Mouse (Mus musculus): ENCODE measurements around the gene Sfmbt1. TPM values are rescaled to one million over a fixed set of nuclear protein-coding genes. Genes with fewer than 3 reads are reported as not detected.

The Sfmbt1 gene
- polyA plus RNA-seq, 1 experiment from 2014 or later = 17.8 TPM

GRCm38 (mm10) chr14:30843701-30844100, 129.1 kb downstream of the Sfmbt1 start:
- Histone ChIP-seq H3K27ac (no peak overlapping the region), H3K4me1 (replicated peaks) (no peaks in the 10 kb centered on the region), H3K27me3 (ENCODE audit: insufficient read depth, poor library complexity, severe bottlenecking) (no peaks in the 10 kb centered on the region), H3K9me3 (no peaks in the 10 kb centered on the region), H3K4me3 (no peak overlapping the region), H3K36me3 (peaks cover 28% of the 10 kb centered on the region)
- 93% methylated on average over 3 of the region's 3 CpGs for WGBS
- no peak for DNase-seq (ENCODE audit: low spot score)

GRCm38 (mm10) chr14:30850504-30850903, 135.9 kb downstream of the Sfmbt1 start:
- no peak for DNase-seq (ENCODE audit: low spot score)
- Histone ChIP-seq H3K4me1 (replicated peaks) (no peaks in the 10 kb centered on the region), H3K27me3 (ENCODE audit: insufficient read depth, poor library complexity, severe bottlenecking) (no peaks in the 10 kb centered on the region), H3K36me3 (peaks cover 7% of the 10 kb centered on the region; the same call in 1 of the 2 replicates), H3K27ac (no peak overlapping the region), H3K9me3 (no peaks in the 10 kb centered on the region), H3K4me3 (no peak overlapping the region)
- 87% methylated on average over 5 of the region's 5 CpGs for WGBS

GRCm38 (mm10) chr14:30852325-30852724, 137.7 kb downstream of the Sfmbt1 start:
- WGBS = 93% methylated on average over 5 of the region's 5 CpGs
- Histone ChIP-seq H3K9me3 (no peaks in the 10 kb centered on the region), H3K4me1 (replicated peaks) (no peaks in the 10 kb centered on the region), H3K36me3 (no peaks in the 10 kb centered on the region), H3K4me3 (no peak overlapping the region), H3K27ac (no peak overlapping the region), H3K27me3 (ENCODE audit: insufficient read depth, poor library complexity, severe bottlenecking) (no peaks in the 10 kb centered on the region)
- no peak for DNase-seq (ENCODE audit: low spot score)

DNA sequence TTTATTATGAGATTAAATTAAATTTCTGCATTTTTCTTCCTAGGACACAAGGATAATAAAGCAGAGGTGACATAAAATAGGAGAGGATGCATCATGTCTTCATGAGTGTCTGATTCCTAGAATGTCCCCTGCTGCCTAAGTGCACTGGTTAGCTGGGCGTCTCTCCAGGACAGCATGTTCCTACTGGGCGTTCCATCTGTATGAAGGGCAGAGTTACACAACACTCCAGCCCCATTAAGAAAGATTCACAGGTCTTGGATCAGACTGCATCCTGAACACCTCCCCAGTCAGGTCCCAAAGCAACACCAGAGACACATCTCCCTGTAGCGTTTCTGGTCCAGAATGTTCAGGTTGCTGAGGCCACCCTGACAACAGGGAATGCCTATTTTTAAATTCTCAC, 140.7 kb downstream of the Sfmbt1 start:
- Histone ChIP-seq H3K27me3 (ENCODE audit: insufficient read depth, poor library complexity, severe bottlenecking) (no peaks in the 10 kb centered on the region), H3K36me3 (no peaks in the 10 kb centered on the region), H3K27ac (no peak overlapping the region), H3K4me1 (replicated peaks) (no peaks in the 10 kb centered on the region), H3K4me3 (no peak overlapping the region), H3K9me3 (no peaks in the 10 kb centered on the region)
- WGBS = 90% methylated on average over 3 of the region's 3 CpGs
- DNase-seq (ENCODE audit: low spot score) = no peak

DNA sequence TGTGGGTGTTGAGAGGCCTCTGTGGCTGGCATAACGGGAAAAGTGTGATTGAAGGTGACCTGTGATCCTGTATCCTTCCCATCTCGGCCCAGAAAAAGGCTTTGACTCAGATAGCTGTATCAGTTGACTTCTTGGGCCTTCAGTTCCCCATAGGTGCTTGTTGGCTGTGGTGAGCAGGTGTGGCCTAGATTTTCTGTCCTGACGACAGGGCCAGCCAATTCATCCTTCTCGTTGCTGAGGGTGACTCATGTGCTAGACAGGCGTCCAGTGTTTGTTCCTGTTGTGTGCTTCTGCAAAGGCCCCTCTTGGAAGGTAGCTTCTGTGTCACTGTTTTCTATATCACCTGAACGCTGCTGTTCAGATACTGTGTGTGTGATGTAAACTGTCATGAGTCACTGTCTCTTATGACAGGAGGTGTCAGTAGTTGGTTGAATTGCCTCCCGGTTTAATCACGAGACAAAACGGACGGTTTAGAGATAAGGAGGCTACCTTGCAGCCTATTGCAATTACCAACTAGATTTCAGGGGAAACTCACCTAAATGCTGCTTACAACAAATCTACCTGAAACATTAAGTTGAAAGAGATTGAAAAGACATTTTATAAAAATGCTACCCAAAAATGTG, 142.3 kb downstream of the Sfmbt1 start:
- Histone ChIP-seq H3K36me3 (no peaks in the 10 kb centered on the region), H3K4me1 (replicated peaks) (no peaks in the 10 kb centered on the region), H3K9me3 (no peaks in the 10 kb centered on the region), H3K4me3 (no peak overlapping the region), H3K27ac (no peak overlapping the region), H3K27me3 (ENCODE audit: insufficient read depth, poor library complexity, severe bottlenecking) (no peaks in the 10 kb centered on the region)
- no peak for DNase-seq (ENCODE audit: low spot score)
- WGBS = 91% methylated on average over 10 of the region's 10 CpGs

GRCm38 (mm10) chr14:30857990-30858389, 143.3 kb downstream of the Sfmbt1 start:
- WGBS = 71% methylated on average over 4 of the region's 4 CpGs

DNA sequence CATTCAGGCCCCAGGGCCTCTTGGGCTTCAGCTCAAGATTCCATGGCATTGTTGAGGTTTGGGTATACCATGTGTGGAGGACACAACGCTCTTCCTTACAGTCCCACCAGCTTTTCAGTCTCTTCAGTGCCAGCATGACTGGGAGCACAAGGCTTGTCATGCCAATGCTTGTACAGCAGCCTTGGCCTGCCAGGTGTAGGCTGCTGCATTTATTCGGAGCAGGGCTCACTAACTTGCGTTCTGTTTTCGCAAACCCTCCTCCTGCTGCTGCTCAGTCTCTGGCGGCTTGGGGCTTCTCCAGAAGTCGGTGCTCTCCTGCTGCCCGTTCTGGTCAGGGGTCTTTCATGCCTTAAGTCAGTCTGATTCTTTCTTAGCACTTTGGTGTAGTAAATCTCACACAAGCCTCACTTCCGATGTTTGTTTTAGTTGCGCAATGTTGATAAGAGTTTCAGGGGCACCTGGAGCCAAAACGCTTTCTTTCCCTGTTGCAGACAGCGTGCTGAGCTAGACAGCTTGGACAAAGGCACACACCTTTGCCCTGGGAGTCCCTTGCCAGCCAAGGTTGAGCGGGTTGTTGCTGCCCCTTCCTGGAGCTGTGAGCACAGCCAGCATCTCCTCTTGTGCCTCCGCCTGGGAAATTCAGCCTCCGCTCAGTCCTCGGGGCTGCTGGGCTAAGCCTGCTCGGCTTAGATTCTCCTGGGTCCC, 146.9 kb downstream of the Sfmbt1 start:
- 77% methylated on average over 16 of the region's 16 CpGs for WGBS
- Histone ChIP-seq H3K9me3 (no peaks in the 10 kb centered on the region), H3K4me1 (replicated peaks) (no peaks in the 10 kb centered on the region), H3K27me3 (ENCODE audit: insufficient read depth, poor library complexity, severe bottlenecking) (no peaks in the 10 kb centered on the region), H3K4me3 (no peak overlapping the region), H3K27ac (no peak overlapping the region), H3K36me3 (peaks cover 19% of the 10 kb centered on the region)
- no peak for DNase-seq (ENCODE audit: low spot score)

More at GRCm38 (mm10) chr14:30857990-30858389, 143.3 kb downstream of the Sfmbt1 start:
- H3K4me1 ChIP-seq (replicated peaks) = no peaks in the 10 kb centered on the region
- H3K36me3 ChIP-seq = no peaks in the 10 kb centered on the region
- no peaks in the 10 kb centered on the region for H3K27me3 ChIP-seq (ENCODE audit: insufficient read depth, poor library complexity, severe bottlenecking)
- no peak overlapping the region for H3K27ac ChIP-seq
- DNase-seq (ENCODE audit: low spot score) = no peak
- H3K9me3 ChIP-seq = no peaks in the 10 kb centered on the region
- no peak overlapping the region for H3K4me3 ChIP-seq

GRCm38 (mm10) chr14:30862368-30862767, 147.7 kb downstream of the Sfmbt1 start:
- Histone ChIP-seq H3K36me3 (peaks cover 25% of the 10 kb centered on the region), H3K27ac (no peak overlapping the region), H3K4me3 (no peak overlapping the region), H3K4me1 (replicated peaks) (no peaks in the 10 kb centered on the region), H3K27me3 (ENCODE audit: insufficient read depth, poor library complexity, severe bottlenecking) (no peaks in the 10 kb centered on the region), H3K9me3 (no peaks in the 10 kb centered on the region)
- DNase-seq (ENCODE audit: low spot score) = no peak
- WGBS = 91% methylated on average over 9 of the region's 9 CpGs

DNA sequence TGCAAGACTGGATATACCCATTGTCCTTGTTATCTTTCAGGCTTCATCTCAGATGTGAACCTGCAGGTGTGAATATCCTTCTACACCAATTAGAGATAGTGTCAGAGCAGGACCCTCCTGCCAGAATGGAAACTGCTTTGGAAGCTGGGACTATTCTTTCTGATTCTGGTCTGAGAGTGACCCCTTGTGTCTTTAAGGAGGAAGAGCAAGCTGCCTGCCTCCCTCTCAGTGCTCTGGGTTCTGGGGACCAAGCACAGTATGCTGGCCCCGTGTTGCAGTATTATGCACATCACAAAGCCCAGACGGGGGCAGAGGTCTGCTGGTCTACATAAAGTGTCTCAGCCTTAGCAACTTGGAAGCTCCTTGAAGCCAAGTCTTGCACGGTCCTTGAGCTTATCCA, 150.7 kb downstream of the Sfmbt1 start:
- no peak for DNase-seq (ENCODE audit: low spot score)

DNA sequence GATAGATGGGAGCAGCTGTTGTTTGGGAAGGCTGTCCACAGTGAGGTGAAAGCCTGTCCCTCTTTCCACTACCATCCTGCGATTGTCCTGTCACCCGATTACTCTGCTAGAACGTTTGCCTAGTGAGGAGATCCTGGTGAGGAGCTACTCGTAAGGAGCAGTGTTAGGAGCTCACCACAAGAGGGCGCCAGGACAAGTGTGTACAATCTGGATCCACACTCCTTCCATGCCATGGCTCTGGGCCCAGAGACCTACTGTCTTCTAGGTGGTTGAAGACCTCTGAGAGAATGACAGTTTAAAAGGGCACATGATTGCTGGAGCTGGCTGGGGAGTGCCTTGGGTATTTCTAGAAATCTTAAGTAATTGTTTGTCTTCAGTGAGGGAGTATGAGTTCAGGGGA, 152.4 kb downstream of the Sfmbt1 start:
- DNase-seq (ENCODE audit: low spot score) = peak; percentile 66
- H3K36me3 ChIP-seq = peaks cover 51% of the 10 kb centered on the region
- WGBS = 32% methylated on average over 5 of the region's 5 CpGs

More for the DNA sequence above, 150.7 kb downstream of the Sfmbt1 start:
- H3K4me1 ChIP-seq (replicated peaks) = no peaks in the 10 kb centered on the region
- 74% methylated on average over 3 of the region's 3 CpGs for WGBS
- H3K9me3 ChIP-seq = no peaks in the 10 kb centered on the region
- no peaks in the 10 kb centered on the region for H3K27me3 ChIP-seq (ENCODE audit: insufficient read depth, poor library complexity, severe bottlenecking)
- no peak overlapping the region for H3K27ac ChIP-seq
- H3K4me3 ChIP-seq = no peak overlapping the region
- H3K36me3 ChIP-seq = peaks cover 39% of the 10 kb centered on the region

GRCm38 (mm10) chr14:30868826-30869225, 154.2 kb downstream of the Sfmbt1 start:
- H3K4me1 ChIP-seq (replicated peaks) = no peaks in the 10 kb centered on the region
- DNase-seq (ENCODE audit: low spot score) = no peak
- no peak overlapping the region for H3K4me3 ChIP-seq
- no peaks in the 10 kb centered on the region for H3K27me3 ChIP-seq (ENCODE audit: insufficient read depth, poor library complexity, severe bottlenecking)
- H3K9me3 ChIP-seq = no peaks in the 10 kb centered on the region
- 91% methylated on average over 10 of the region's 10 CpGs for WGBS
- H3K27ac ChIP-seq = no peak overlapping the region
- H3K36me3 ChIP-seq = peaks cover 69% of the 10 kb centered on the region

More for the DNA sequence above, 152.4 kb downstream of the Sfmbt1 start:
- Histone ChIP-seq H3K9me3 (no peaks in the 10 kb centered on the region), H3K4me1 (replicated peaks) (no peaks in the 10 kb centered on the region), H3K27ac (no peak overlapping the region), H3K4me3 (no peak overlapping the region), H3K27me3 (ENCODE audit: insufficient read depth, poor library complexity, severe bottlenecking) (no peaks in the 10 kb centered on the region)

GRCm38 (mm10) chr14:30869391-30869801, 154.7 kb downstream of the Sfmbt1 start:
- 82% methylated on average over 8 of the region's 8 CpGs for WGBS
- DNase-seq (ENCODE audit: low spot score) = no peak
- H3K4me3 ChIP-seq = no peak overlapping the region
- peaks cover 71% of the 10 kb centered on the region for H3K36me3 ChIP-seq
- no peaks in the 10 kb centered on the region for H3K9me3 ChIP-seq
- no peak overlapping the region for H3K27ac ChIP-seq
- no peaks in the 10 kb centered on the region for H3K4me1 ChIP-seq (replicated peaks)
- H3K27me3 ChIP-seq (ENCODE audit: insufficient read depth, poor library complexity, severe bottlenecking) = no peaks in the 10 kb centered on the region

Data from hindbrain, embryonic 10.5 days (tissue).